Mouse (Mus musculus): ENCODE measurements around the gene Abraxas2.

The Abraxas2 gene

DNA sequence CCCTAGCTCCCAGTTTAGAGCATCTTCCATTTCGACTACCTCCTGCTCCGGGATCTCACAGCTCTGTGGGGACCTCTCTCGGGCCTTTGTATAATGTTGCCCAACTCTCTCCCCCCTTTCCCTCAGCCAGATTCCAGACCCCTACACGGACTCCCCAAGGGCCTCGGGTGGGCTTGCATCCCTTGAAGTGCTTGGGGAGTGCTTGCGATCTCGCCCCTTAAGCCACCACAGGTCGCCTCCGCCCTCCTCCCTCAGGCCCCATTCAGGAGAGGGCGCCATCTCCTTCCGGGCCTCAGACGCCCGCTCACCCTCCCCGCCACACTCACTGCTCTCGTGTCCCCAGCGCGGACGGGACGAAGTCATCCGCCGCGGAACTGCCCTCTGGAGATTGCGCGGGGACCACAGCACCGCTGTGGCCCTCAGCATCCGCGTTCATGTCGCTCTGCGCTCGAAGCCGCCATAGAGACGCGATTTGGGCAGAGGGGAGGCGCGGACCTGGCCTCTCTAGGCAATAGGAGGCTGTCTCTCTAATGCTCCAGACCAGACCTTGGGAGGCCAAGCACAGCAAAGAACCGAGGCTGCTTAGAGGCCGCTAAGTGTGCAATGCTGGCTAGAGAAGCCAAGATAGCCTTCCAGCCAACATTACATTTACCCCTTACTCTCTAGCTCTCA, 6.7 kb upstream of the Abraxas2 start, which contains the start of gene Eef1akmt2:
Eef1akmt2 (minus strand) TSS at position 501 of the 672 bp plus-strand sequence.
- in situ Hi-C loops (cut with MboI, MseI): loop anchor here (5.0 to 25.0 kb wide), 2 partner anchors 40 to 785 kb away; partner anchors contain the start of genes Edrf1 (in 1 of the 2) and Fam53b (in 1 of the 2)

DNA sequence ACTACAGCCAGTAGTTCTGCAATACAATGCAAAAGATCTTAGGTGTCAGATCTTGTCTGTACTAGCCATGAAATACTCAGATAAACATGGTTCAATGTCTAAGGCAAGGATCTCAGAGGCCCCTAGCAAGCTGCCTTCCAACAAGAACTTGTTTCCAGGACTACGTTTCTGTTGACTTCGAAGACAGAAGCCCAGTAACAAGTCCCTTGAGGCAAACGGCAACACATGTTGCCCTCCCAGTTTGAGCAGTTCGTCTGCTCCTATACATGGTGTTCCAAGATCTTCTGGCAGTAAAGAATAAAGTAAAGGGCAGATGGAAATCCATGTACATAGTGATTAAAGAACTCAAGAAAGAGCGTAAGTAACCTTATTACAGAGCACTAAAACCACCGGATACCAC, 5.7 kb upstream of the Abraxas2 start:
- in situ Hi-C loops (cut with MboI, MseI): loop anchor here (5.0 to 25.0 kb wide), 2 partner anchors 41 to 784 kb away; partner anchors contain the start of genes Edrf1 (in 1 of the 2) and Fam53b (in 1 of the 2)

DNA sequence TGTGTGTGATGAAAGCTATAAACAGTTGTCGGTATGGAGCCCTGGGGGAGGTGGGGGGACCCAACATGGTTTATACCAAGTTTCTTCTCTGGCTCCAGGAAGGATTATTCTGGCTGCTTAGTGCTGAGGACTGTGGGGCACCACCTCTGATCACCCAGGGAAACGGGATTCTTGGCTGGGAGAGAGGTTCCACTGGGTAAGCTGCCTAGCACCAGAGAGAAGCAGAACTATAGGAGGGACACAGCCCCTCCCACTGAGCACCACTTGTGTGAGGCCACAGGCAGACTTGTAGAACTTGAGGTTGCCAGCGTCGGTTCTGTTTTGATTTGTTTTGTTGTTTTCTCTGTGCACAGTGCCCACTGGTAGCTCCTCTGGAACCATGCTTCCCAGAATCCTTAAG, 5.1 kb upstream of the Abraxas2 start:
- in situ Hi-C loops (cut with MboI, MseI): loop anchor here (5.0 to 25.0 kb wide), 2 partner anchors 42 to 783 kb away; partner anchors contain the start of genes Edrf1 (in 1 of the 2) and Fam53b (in 1 of the 2)

DNA sequence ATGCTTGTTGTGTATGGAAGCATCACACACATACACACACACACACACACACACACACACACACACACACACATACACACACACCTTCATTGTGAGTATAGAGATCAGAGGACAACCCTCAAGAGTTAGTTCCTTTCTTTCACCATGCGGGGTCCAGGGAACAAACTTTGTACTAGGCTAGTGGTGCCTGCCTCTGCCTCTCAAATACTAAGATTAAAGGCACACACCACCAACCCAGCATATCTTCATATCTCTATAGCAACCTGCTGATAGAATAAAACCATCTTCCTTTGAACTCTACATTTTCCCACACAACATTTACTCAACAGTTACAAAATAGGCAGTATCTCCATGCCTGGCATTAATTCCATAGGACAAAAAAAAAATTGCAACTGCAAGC, 2.9 kb upstream of the Abraxas2 start:
- in situ Hi-C loops (cut with MboI, MseI): loop anchor here in 1 of 2 experiments (25.0 kb wide), 1 partner anchor 781 kb away; the partner anchor contains the start of gene Edrf1

DNA sequence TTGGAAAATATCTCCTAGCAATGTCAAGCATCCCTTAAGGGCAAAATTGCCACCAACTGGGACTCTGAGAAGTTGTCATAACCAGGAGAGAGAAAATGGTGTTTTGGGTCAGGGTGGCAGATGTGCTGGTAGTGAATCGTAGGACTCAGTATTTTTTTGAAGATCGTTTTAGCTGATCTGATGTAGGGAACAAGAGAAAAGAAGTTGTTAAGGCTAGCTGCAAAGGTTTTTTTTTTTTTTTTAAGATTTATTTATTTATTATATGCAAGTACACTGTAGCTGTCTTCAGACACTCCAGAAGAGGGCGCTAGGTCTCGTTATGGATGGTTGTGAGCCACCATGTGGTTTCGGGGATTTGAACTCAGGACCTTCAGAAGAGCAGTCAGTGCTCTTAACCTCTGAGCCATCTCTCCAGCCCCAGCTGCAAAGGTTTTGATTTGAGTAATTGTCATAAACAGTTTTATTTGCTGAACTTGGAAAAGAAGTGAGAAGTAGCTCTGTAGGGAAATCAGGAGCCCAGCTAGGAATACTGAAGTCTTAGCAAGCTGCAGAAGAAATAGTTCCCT, 899 bp upstream of the Abraxas2 start:
- in situ Hi-C loops (cut with MboI, MseI): loop anchor here in 1 of 2 experiments (25.0 kb wide), 1 partner anchor 779 kb away; the partner anchor contains the start of gene Edrf1

DNA sequence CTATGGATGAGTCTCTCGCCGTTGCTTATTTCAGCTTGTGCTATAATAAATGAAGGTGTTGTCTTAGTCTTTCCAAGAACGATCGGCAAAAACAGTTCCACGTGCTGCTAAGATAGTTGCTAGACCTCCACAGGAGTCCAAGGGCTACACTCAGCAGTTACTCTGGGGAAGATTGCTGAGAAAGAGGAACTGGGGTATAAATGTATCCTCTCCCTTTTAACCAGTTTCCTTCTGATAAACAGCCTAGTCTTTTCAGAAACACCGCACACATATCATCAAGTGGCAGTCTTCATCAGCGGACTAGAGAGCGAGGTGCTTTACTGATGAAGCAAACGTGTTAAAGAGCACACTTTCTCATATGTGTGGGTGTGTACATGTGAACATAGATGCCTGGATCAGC, 7.3 kb downstream of the Abraxas2 start:
- in situ Hi-C loops (cut with MboI, MseI): loop anchor here in 1 of 2 experiments (25.0 kb wide), 1 partner anchor 771 kb away; the partner anchor contains the start of gene Edrf1

DNA sequence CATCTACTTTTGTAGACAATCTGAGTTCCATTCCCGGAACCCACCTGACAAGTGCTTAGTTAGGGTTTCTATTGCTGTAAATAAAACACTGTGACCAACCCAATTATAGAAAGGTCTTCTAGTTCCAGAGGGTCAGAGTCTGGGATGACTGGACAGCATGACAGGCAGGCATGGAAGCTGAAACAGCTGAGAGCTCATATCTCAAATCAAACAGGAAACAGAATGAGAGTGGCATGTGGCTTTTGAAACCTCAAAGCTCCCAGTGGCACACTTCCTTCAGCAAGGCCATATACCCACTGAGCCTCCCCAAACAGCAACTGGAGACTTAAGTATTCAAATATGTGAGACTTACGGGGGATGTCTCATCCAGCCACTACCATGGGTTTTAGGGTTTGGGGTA, 14.0 kb downstream of the Abraxas2 start:
- in situ Hi-C loops (cut with MboI, MseI): loop anchor here in 1 of 2 experiments (25.0 kb wide), 1 partner anchor 764 kb away; the partner anchor contains the start of gene Edrf1

DNA sequence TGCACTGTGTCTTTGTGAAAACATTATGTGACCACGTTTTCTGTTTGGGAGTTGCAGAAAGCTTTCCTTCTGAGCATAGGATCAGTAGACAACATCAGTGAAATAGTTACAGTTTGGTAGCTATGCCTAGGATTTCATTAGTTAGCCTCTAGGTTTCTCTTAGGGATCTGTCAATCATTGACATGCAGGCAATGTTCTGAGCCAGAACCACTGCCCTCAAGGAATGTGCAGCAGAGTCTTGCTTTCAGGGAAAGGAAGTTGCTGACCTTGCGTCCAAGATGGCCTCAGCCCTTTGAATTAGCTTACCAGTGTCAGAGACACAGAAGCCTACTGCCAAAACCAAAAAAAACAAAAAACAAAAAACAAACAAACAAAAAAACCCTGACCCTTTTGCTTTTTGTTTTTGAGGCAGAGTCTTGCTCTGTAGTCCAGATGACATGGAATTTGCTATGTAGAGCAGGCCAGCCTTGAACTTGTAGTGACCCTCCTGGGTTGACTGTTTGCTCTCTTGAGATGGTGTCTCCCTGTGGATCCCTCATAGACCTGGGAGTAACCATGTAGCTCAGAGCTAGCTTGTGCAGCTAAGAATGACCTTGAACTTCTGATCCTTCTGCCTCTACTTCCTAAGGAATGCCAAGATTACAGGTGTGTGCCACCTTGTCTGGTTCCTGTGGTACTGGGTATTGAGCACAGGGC, 16.5 kb downstream of the Abraxas2 start:
- in situ Hi-C loops (cut with MboI, MseI): no loop called here

DNA sequence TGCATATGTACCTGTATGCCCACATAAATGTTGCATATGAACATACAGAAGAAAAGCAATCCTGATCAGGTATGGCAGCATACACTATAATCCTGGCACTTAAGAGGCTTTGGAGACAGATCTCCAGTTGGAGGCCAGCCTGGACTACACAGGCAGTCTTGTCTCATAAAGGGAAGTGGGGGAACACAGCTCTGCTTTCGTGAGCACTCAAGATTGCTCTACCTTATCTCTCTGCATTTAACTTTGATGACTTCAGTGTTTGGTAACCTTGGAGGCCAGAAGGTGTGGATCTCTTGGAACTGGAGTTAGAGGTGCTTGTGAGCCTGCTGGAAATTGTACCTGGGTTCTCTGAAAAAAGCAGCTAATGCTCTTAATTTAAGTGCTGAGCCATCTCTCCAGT, 21.3 kb downstream of the Abraxas2 start:
- in situ Hi-C loops (cut with MboI, MseI): loop anchor here in 1 of 2 experiments (5.0 kb wide), 1 partner anchor 53 kb away; no protein-coding TSS in a partner anchor

DNA sequence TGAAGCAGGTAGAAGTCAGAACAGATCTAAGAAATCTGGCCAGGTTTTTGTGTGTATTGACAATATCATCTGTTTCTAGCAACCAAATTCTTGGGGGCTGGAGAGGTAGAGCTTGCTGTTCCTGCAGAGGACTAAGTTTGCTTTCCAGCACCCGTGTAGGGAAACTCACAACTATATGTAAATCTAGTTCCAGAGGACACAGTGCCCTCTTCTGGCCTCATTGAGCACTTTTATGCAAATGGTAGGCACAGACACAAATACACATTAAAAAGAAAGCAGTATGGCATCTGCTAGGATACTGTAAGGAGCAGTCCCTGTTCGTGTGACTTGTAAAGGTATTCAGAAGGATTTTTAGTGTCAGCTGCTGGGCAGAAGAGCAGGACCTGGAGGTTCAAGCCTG, 23.3 kb downstream of the Abraxas2 start:
- in situ Hi-C loops (cut with MboI, MseI): loop anchor here in 1 of 2 experiments (5.0 kb wide), 1 partner anchor 55 kb away; no protein-coding TSS in a partner anchor

DNA sequence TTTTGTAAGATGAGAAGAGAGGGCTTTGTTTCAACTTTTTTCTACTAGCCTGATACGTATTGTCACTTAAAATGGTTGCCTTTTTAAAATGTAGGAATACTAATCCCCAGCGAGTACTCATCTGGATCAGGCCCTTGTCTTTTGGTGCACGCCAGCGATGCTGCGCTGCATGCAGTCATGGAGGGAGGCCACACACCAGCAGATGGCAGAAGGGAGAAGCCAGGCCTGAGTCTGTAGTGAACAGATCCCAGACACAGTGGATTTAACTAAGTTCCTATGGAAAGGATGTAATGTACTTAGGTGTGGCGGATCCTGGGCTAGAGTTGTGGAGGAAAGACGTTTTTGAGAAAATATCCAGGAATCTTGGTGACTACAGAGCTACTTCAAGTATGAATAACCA, 25.0 kb downstream of the Abraxas2 start:
- in situ Hi-C loops (cut with MboI, MseI): loop anchor here in 1 of 2 experiments (5.0 kb wide), 1 partner anchor 57 kb away; no protein-coding TSS in a partner anchor

DNA sequence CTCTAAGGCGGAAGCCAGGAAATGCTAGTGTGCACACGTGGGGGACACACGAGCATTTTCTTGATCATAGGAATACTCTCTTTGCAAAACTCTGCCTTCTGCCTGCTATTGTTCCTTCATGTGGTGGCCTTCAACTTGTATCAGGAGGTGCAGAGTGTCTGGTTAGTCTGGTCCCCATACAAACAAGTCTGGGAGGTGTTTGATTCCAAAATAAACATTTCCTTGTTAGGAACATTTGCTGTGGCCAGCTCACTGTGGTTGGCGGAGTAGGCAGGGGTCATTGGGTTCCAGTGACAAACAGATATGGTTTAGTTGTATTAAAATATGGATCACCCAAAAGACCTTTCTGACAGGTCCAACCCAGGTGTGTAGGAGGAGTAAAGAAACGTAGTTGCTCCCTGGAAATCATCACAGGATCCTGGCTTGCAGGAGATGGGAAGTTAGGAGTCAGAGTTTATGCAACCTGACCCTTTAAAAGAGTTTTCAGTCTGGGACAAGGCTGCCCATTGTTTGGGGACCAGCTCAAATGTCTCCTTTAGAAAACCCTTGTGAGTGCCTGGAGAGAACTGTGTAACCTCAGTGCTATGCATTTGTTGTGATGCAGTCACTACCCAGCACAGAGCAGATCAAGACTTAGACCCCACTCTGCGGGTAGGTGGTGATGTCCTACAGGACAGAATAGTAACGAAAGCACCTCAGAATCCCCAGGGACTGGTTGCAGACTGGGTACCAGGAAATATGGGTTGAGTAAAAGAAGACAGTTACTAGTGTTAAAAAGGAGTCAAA, 28.2 kb downstream of the Abraxas2 start:
- in situ Hi-C loops (cut with MboI, MseI): no loop called here

DNA sequence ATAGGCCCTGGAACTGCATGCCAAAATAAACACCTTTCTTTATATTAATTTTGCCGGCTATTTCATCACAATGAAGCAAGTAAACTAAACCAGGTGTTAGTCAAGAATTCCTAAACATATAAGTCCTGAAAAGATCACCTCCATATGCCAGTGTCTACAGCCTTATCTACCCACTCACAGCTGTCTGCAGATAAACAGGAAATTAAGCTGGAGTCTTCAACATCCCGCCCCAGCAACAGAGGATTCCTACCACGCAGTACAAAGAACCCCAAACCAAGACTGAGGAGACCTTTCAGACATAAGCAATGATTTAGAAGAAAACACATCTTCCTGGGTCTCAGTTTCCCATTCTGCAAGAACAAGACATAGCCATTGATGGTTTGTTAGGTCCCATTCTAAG, 29.0 kb downstream of the Abraxas2 start:
- in situ Hi-C loops (cut with MboI, MseI): no loop called here

DNA sequence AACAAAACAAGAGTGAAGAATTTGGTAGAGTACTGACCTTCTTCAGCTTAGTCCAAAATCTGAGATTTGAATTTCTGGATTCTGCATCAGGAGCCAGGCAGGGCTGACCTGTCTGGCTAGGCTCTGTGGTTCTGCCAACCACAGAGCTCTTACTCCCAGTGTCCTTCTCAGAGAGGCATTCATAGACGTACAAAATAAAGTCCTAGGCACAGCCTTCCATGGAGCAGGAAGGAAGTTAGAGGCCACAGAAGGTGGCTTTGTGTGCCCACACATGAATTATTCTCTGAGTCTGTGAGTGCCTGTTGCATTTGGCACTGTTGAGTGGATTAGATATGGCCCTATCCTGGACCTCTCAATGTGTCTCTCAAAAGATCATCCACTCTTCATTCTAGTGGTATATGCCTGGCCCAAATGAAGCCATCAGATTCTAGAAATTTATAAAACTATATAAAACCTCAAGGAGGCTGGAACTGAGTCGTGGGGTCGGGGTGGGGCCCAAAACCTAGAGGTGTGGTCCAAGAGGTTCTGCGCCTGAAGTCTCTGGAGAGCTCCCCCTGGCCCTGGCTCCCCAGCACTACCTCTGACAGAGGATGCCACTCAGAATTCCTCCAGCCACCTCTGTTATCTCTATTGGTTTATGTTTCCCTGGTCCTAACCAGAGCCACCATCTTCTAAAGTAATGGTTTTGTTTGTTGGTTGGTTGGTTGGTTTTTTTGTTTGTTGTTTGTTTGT, 29.7 kb downstream of the Abraxas2 start:
- in situ Hi-C loops (cut with MboI, MseI): no loop called here

DNA sequence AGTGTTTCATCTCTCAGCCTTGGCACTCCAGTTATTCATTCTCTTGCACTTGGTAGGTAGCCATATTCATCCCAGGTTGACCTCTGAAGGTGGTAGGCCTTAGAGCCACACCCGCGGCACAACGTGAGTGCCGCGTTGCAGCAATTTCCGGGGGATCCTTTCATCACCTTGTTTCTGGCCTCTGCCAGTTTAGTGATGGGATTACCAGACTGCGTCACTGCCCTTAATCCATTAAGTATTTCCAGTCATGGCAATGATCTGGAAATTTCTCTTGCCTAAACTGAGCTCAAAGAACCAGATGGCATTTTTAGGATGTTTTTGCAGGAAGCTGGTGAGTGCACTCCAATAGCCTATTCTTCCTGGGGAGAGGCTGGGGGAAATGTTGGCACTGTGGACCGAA, 30.7 kb downstream of the Abraxas2 start:
- in situ Hi-C loops (cut with MboI, MseI): loop anchor here in 1 of 2 experiments (10.0 kb wide), 1 partner anchor 115 kb away; no protein-coding TSS in a partner anchor

DNA sequence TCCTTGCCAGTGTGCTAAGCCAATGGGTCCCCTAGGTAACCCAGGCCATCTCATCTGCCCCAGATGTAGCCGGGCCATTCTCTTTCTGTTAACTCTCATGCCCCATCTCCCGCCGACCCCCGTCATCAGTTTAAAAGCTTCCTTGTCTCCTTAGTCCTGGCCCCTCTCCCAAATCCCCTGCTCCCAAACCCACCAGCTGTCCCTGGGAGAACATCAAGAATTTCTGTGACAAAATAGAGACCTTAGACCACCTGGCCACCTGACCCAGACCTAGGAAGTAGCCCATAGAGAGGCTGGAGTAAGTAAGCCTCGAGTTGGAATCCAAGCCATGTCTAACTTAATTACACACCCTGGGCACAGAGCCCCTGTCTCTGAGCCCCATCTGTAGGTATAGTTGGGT, 31.2 kb downstream of the Abraxas2 start:
- in situ Hi-C loops (cut with MboI, MseI): loop anchor here in 1 of 2 experiments (10.0 kb wide), 1 partner anchor 115 kb away; no protein-coding TSS in a partner anchor

DNA sequence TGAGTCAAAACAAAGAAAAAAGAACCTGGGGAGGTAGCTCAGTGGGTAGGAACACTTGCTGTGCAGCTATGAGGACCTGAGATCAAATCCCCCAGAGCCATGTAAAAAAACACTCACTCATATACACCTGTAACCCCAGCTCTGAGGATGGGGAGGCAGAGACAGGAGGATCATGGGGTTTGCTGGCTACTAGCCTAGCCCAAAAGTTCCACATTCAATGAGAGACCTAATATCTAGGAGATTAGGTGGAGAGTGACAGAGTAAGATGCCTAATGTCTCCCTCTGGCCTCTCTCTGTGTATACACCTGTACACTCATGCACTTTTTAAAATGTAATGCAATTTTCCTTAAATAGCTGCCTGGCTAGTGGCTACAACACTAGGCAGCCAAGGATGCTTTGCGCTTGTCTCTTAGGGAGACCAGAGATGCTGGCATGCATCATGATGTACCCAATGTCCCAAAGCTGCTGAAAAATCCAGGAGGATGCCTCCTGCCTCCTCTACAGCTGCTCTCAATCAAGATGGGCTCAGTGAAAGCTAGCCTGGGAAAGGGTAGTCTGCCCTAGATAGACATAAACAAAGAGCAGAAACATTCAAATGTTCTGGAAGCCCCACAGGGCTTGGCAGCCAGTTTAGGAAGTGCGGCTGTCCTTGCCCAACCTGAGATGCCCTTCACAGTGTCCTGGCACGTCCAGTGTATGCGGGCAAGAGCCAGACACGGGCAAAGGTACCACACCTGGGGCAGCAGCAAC, 32.7 kb downstream of the Abraxas2 start:
- in situ Hi-C loops (cut with MboI, MseI): loop anchor here in 1 of 2 experiments (10.0 kb wide), 1 partner anchor 113 kb away; no protein-coding TSS in a partner anchor

DNA sequence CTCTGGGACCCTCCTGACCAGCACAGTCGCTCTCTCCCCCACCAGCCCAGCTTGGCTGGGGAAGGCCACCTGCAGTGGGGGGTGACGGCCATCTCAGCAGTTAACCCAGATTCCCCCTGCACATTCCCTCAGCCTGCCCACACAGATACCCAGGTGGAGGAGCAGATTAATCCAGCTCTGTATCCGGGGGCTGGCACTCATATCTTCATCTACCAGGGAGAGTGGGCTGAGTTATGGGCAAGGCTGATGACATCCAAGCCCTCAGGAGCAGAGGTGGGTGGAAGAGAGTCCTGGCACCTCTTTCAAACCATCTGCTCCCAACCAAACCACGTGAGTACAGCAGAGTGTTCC, 33.3 kb downstream of the Abraxas2 start:
- in situ Hi-C loops (cut with MboI, MseI): loop anchor here in 1 of 2 experiments (10.0 kb wide), 1 partner anchor 113 kb away; no protein-coding TSS in a partner anchor

DNA sequence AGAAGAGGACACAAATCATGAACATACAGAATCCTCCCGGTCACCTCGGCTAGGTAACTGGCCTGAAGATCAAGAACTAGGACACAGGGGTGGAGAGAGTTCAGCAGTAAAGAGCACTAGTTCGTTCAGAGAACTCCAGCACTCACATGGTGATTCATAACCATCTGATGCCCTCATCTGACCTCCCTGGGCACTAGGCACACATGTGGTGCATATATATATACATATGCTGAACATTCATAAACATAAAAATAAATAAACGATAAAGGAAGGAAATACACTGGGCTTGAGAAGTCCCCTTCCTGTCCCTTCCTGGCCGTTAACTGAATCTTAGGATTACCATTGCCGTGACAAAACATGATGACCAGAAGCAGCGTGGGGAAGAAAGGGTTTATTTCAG, 33.8 kb downstream of the Abraxas2 start:
- in situ Hi-C loops (cut with MboI, MseI): loop anchor here in 1 of 2 experiments (10.0 kb wide), 1 partner anchor 112 kb away; no protein-coding TSS in a partner anchor

Measured in T-helper 17 cell (primary cell).